Mouse (Mus musculus): ENCODE results near the gene Lamp2. TPM values are rescaled to one million over a fixed set of nuclear protein-coding genes. Genes with fewer than 3 reads are reported as not detected.
"Not testable (repeated sequence)": the region's sequence is repeated elsewhere in the genome, so short reads cannot be mapped to it uniquely, and the experiment has no call there.

The Lamp2 gene
- polyA plus RNA-seq, 1 experiment from 2014 or later: 220 TPM

GRCm38 (mm10) chrX:38428818-38429440 is 27.3 kb downstream of the Lamp2 start:
- no peak for DNase-seq (ENCODE audit: low spot score)

GRCm38 (mm10) chrX:38426043-38426442 is 30.2 kb downstream of the Lamp2 start:
- no peak for DNase-seq (ENCODE audit: low spot score)

- no peak for DNase-seq (ENCODE audit: low spot score)
Measured at GRCm38 (mm10) chrX:38423096-38423495, 33.2 kb downstream of the Lamp2 start.

GRCm38 (mm10) chrX:38422396-38422795 is 33.9 kb downstream of the Lamp2 start:
- DNase-seq (ENCODE audit: low spot score): no peak

GRCm38 (mm10) chrX:38403879-38404278 is 52.4 kb downstream of the Lamp2 start:
- DNase-seq (ENCODE audit: low spot score): no peak

GRCm38 (mm10) chrX:38402981-38403380 is 53.3 kb downstream of the Lamp2 start:
- no peak for DNase-seq (ENCODE audit: low spot score)

GRCm38 (mm10) chrX:38402004-38402403 is 54.2 kb downstream of the Lamp2 start:
- DNase-seq (ENCODE audit: low spot score): no peak

- no peak for DNase-seq (ENCODE audit: low spot score)
Measured at GRCm38 (mm10) chrX:38400616-38401015, 55.6 kb downstream of the Lamp2 start.

GRCm38 (mm10) chrX:38399671-38400070 is 56.6 kb downstream of the Lamp2 start:
- DNase-seq (ENCODE audit: low spot score): no peak

GRCm38 (mm10) chrX:38373169-38373568 is 83.1 kb downstream of the Lamp2 start:
- DNase-seq (ENCODE audit: low spot score): not testable (repeated sequence)

GRCm38 (mm10) chrX:38364621-38365020 is 91.6 kb downstream of the Lamp2 start:
- DNase-seq (ENCODE audit: low spot score): not testable (repeated sequence)

- no peak for DNase-seq (ENCODE audit: low spot score)
Measured at GRCm38 (mm10) chrX:38362016-38362415, 94.2 kb downstream of the Lamp2 start.

Other genes starting within 250 kb of the Lamp2 start
- 8.4 and 8.8 TPM in 2 replicates for gene Tmem255a, start 204.0 kb downstream of the Lamp2 start, polyA plus RNA-seq (2015; fragmentation: Nextera tagmentation; extraction: Ambion mirVana)
- 0.03 and 0.04 TPM in 2 replicates for gene Atp1b4, start 140.3 kb downstream of the Lamp2 start, polyA plus RNA-seq (2015; fragmentation: Nextera tagmentation; extraction: Ambion mirVana)
- gene Cul4b, start 119.7 kb upstream of the Lamp2 start, polyA plus RNA-seq (2015; fragmentation: Nextera tagmentation; extraction: Ambion mirVana): 20.6 and 23.5 TPM in 2 replicates
- 167 and 185 TPM in 2 replicates for gene Mcts1, start 144.1 kb upstream of the Lamp2 start, polyA plus RNA-seq (2015; fragmentation: Nextera tagmentation; extraction: Ambion mirVana)
- 30.6 TPM in 2 replicates for gene C1galt1c1, start 178.6 kb upstream of the Lamp2 start, polyA plus RNA-seq (2015; fragmentation: Nextera tagmentation; extraction: Ambion mirVana)